Mouse (Mus musculus) CD4-positive helper T cell, adult 2 months (primary cell): Measurements from ENCODE around the gene Nudt14.
A peak's percentile ranks its signal among the peaks of the same experiment; 100 is the strongest.

Experiments
- DNase-seq: peaks from one replicate; pipeline ENCODE4 v3.0.0-alpha.2; 2012; ENCODE audit warnings: low read depth, missing footprints, low spot score

Nudt14 gene

DNA sequence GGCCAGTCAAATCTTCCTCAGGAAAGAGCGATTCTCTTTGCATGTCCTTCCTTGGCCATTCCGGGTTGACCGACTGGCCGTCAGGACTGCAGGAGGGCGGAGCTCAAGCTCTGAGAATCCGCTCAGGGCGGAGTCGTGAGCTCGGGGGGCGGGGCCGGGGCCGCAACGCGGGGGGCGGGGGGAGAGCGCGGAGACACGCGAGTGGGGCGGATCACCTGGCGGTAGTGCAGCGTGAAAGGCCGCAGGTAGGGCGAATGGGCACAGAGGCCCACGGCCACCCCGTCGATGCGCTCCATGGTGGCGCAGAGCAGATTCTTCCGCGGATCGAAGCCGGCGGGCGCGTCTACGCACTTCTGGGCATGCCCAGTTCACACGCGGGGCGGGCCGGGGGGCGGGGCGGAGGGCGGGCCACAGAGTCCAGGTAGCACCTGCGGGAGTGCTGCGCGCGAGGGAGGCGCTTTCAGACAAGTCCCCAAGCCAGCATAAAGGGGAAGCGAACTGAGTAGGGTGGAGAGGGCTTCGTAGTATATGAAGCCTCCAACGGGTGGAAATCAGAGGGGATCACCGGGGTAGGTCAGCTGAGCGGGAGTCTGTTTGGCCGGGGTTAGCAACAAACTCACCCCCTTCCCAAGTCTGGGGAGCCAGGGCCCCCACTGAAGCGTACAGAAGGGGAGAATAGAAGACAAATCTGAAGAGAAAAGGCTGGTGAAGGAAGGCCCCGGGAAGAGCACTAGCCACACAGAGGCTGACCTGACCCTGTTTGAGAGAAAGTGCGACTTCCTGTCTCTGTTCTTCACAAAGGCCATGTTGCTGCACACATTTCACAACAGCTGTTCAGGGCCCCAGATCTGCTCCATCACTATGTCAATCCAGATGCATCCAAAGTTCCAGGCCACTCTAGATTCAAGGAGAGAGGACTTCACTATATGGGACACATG is at the start of gene Nudt14:
TSS of gene Nudt14 (minus strand) at position 349 of the 938 bp plus-strand sequence.
- peak; percentile 87 for DNase-seq

DNA sequence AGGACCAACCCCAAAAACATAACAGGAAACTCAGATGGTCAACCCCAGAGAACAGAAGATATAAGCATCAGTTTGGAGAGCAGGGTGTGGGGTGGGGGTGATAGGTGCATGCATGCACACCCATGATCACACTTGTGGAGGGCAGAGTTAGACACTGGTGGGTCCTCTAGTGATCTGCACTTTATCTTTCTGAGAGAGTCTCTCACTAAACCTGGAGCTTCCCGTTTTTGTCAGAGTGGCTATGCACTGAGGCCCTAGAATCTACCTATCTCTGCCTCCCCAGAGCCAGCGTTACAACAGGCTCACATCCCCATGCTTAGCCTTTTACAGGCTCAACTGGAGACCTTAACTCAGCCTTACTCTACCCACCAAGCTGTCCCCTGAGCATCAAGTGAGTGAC is 49.5 kb upstream of the Nudt14 start:
- no peak for DNase-seq

- DNase-seq: no peak
Measured at GRCm38 (mm10) chr12:112990706-112991405, 48.9 kb upstream of the Nudt14 start.

GRCm38 (mm10) chr12:112987877-112988276 is 46.0 kb upstream of the Nudt14 start:
- peak; percentile 42 for DNase-seq

- peak; percentile 57 for DNase-seq
Measured at GRCm38 (mm10) chr12:112985346-112985745, 43.4 kb upstream of the Nudt14 start.

GRCm38 (mm10) chr12:112982031-112982430 is 40.1 kb upstream of the Nudt14 start:
- no peak for DNase-seq

GRCm38 (mm10) chr12:112977156-112977555 is 35.2 kb upstream of the Nudt14 start:
- DNase-seq: no peak

- DNase-seq: peak; percentile 98
Measured at GRCm38 (mm10) chr12:112976371-112977073, 34.6 kb upstream of the Nudt14 start, which contains the start of gene Btbd6. Gene Btbd6 (plus strand): TSS chr12:112976482.

DNA sequence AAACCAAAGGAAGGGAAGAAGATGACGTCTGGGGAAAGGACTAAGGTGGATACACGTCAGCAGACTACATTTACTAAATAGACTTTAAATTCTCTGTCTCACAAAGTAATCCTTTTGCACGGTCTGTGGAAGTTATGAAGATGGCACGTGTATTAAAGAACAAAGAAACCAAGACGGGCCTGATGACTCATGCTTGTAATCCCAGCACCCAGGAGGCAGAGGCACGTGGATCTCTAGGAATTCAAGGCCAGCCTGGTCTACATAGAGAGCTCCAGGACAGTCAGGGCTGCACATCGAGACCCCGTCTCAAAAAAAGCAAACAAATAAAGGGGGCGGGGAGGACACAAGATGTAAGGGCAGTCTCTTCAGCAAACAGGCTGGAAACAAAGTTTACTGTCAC is 32.8 kb upstream of the Nudt14 start:
- DNase-seq: no peak

DNA sequence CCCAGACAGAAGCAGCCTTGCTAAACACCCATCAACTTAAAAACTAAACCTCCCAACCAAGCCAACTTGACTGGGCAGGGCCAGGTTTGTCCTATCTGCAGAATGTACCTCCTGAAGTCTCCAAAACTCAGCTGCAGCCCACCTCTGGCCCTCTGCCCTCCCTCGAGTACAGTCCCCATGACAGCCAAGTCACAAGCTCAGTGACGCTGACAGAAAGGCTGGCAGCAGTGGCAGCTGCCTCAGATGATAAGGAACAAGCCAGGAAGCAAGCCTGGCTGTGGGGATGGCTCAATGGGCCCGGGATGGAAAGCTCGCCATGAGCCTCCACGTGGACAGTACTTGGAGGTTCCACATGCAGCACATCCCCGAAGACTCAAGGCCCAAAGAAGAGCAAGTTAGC is 27.7 kb upstream of the Nudt14 start:
- DNase-seq: no peak

- no peak for DNase-seq
Measured at GRCm38 (mm10) chr12:112968943-112969342, 27.0 kb upstream of the Nudt14 start.

DNA sequence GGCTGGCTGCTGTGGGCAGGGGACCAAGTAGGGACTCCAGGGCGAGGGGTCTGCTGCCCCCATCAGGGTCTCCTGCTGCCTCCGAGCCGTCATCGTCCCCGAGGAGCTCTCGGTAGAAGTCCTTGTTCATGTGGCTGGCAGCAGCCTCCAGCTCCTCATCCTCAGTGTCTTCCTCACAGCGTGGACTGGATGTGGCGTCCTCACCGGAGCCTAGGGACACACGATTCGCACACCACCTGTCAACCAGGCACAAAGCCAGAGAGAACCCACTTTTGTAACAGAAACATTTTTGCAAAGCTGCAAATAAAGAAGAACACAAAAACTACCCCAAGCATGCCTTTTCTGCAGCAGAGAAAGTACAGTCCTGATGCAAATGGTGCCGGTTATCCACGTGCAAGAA is 23.9 kb upstream of the Nudt14 start:
- DNase-seq: no peak

- no peak for DNase-seq
Measured at GRCm38 (mm10) chr12:112961872-112962271, 19.9 kb upstream of the Nudt14 start.

DNA sequence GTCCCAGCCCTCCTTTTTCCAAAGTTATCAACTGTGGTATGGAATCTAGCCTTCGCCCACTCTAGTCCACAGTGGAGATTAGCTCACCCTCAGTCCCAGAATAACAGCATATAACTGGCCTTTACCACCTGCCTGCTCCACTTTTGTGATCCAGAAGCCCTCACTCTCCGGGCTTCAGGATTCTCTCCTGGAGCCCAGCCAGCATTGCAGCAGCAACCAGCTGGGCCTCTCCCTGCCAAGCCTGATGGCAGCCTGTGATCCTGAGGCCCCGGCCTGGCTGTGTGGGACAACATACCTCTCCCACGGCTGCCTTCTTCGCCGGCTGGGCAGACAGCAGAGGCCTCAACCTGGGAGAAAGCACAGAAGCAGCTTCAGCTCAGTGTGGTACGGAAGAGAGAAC is 19.5 kb upstream of the Nudt14 start:
- DNase-seq: no peak

DNA sequence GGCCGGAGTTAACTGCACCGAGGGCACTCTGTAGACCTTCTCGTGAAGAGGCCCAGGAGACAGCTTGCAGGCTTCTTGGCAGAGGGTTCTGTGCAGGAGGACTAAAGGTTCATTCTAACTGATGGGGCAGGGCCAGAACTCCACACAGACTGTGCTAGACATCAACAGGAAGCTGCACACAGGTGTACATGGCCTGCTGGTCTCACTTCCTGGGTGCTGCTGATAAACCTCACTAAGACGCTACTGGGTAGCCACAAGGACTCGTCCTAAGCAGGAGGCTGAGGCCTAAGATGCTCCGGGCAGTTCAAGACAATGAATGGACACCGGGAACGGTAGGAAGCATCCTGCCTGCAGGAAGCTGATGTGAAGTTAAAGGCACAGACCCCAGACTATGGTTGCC is 17.5 kb upstream of the Nudt14 start:
- peak; percentile 53 for DNase-seq

DNA sequence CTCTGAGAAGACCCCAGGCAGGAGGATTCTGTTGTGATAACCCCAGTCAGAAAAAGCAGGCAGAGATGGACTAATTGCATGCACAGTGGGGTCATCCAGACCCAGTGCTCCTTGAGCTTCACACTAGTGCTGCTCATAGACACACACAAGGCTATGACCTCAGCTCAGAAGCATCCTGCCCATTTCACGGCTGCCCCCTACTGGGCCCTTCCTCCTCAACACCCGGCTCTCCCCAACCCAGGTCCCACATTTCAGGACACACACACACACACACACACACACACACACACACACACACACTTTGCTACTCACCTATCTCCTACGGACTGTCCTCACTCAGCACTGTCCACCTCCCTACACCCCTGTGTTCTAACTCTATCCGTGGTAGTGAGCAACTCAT is 16.4 kb upstream of the Nudt14 start:
- peak; percentile 53 for DNase-seq

DNA sequence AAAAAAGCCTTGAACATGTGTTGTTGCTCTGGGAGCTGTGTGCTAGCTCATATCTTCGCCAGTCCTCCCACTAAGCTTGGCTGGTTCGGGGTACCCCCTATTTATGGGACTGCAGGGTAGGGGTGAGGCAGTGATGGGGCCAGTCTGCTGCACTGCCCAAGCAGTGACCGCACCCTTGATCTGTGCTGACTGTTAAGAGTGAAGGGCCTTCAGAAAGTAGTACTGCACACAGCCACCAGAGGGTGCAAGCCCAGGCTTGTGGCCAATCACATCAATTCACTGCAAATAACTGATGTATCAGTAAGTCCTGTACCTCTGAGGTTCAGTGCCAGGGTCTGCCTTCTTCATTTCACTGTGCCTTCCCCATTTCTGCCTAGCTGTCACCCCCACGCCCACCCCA is 13.9 kb upstream of the Nudt14 start:
- peak; percentile 74 for DNase-seq

DNA sequence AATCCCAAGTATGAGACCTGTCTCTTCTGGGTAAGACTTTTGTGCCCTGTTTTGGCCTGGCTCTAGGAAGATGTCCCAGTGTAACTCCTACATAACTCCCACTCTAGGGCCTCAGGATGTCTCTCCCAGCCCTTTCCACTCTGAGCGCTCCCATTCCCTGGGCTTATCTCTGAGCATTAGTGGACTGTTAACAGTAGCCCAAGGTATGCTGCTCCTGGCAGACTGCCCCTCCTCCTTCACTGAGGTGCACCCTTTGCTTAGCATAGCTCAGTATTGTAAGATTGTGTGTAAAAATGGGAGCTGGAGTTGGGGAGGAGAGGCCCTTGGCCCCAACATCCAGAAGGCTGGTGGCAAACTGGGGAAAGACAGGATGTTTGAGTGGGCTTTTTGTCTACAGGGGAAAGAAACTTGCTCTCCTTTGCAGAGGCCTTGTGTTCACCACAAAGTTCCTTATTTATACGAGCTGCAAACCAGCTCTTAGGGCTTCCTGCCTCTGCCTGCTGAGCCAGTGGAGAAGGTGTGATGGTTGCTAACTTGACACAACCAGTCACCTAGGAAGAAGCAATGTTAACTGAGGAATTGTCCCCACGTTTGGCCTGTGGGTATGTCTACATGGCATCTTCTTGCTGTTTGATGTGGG is 11.1 kb upstream of the Nudt14 start:
- DNase-seq: no peak

- DNase-seq: no peak
Measured at GRCm38 (mm10) chr12:112952433-112952832, 10.5 kb upstream of the Nudt14 start.

GRCm38 (mm10) chr12:112951150-112951842 is 9.4 kb upstream of the Nudt14 start:
- DNase-seq: no peak

DNA sequence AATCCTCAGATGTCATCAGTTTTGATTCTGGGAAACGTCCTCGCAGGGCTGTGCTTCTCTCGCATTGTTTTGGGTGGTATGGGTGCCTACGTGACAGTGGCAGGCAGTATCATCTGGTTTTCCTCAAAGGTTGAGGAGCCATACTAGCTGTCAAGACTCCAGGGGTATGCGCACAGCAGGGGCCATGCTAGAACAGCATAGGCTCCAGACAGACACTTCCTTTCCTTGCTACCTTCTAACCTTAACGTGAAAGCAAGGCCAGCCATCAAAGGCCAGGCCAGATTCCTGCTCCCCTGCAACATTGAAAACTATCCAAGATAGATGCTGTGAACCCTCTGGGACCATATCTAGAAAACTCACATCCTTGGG is 8.8 kb upstream of the Nudt14 start:
- DNase-seq: no peak
